Mouse (Mus musculus): Measurements from ENCODE around the gene Rbm43. TPM values are rescaled to one million over a fixed set of nuclear protein-coding genes. Genes with fewer than 3 reads are reported as not detected.

Rbm43 gene
- polyA plus RNA-seq, 1 experiment from 2014 or later, result 7.0 TPM

DNA sequence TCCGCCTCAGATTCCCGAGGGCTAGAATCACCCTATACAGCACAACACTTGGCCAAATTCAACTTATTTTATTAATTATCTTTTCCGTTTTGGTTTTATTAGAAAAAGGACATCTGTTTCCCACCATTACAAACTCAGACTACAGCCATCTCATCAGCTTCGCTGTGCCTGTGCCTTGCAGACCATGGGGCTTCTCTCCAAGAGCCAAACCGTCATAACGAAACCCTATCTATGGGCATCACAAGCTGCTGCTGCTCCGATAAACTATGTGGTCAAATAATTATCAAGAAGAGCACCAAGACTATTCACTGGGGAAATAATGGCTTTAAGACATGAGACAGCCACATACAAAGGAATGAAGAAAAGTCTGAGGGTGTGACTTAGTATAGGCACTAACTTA, 6.9 kb upstream of the Rbm43 start:
- Histone ChIP-seq H3K27ac (no peak overlapping the region), H3K9me3 (peaks cover 3% of the 10 kb centered on the region; the same call in 1 of the 2 replicates), H3K27me3 (ENCODE audit: poor library complexity, severe bottlenecking) (no peaks in the 10 kb centered on the region), H3K4me3 (no peak overlapping the region), H3K36me3 (replicated peaks) (no peaks in the 10 kb centered on the region), H3K4me1 (no peaks in the 10 kb centered on the region)
- 93% methylated on average over 7 of the region's 7 CpGs for WGBS
- DNase-seq (ENCODE audit: extremely low spot score, low spot score), result no peak

DNA sequence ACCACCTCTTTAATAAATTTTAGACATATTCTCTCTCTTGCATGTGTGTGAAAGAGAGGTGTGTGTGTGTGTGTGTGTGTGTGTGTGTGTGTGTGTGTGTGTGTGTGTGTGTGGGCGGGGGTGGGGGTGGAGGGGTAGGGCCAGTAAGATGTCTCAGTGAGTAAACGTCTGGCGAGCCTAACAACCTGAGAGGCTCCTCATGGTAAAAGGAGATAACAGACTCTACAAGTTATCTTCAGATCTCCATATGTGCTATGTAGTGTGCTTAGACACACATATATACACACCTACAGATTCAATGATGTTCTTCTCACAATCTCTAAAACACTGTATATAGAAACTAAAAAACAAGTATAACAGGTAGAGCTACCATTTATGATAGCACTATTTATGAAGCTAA, 3.8 kb upstream of the Rbm43 start:
- 73% methylated on average over 3 of the region's 3 CpGs for WGBS
- Histone ChIP-seq H3K9me3 (no peaks in the 10 kb centered on the region), H3K27ac (no peak overlapping the region), H3K27me3 (ENCODE audit: poor library complexity, severe bottlenecking) (peaks cover 18% of the 10 kb centered on the region), H3K4me3 (no peak overlapping the region), H3K36me3 (replicated peaks) (no peaks in the 10 kb centered on the region), H3K4me1 (peaks cover 11% of the 10 kb centered on the region)
- no peak for DNase-seq (ENCODE audit: extremely low spot score, low spot score)

DNA sequence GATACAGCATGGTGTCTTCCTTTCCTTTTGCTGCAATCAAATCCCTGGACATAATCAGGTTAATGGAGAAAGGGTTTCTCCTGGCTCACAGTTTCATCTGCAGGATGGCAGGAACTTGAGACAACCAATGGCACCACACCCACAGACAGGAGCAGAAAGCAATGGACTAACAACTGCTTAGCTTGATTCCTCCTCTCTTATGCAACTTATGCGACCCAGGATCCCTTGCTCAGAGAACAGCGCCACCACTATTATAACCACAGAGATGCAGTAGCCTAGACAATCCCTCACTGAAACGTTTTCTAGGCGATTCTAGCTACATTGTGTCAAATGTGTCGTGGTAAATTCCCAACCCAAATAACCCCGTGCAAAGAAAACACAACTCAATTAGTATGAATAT, 2.0 kb upstream of the Rbm43 start:
- H3K4me1 ChIP-seq, result peaks cover 11% of the 10 kb centered on the region
- no peak overlapping the region for H3K27ac ChIP-seq
- H3K27me3 ChIP-seq (ENCODE audit: poor library complexity, severe bottlenecking), result peaks cover 18% of the 10 kb centered on the region
- no peak overlapping the region for H3K4me3 ChIP-seq
- 75% methylated on average over 6 of the region's 6 CpGs for WGBS
- no peaks in the 10 kb centered on the region for H3K9me3 ChIP-seq
- no peaks in the 10 kb centered on the region for H3K36me3 ChIP-seq (replicated peaks)
- DNase-seq (ENCODE audit: extremely low spot score, low spot score), result no peak

DNA sequence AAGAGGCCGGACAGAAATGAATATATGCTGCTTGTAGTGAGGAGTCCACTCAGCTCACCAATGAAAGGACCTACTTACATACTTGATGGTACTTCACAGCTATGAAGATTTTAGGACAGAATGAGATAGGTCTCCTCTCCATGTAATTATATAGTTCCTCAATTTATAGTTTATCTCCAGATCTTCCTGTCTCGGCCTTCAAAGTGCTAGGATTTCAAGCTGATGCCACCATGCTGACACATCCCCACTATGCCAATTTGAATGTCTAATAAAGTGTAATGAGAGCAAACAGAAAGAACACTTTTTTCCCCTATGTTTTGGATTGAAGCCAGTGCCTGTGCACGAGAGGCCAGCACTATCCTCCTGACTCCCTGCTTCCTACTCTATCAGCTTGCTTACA, 1.6 kb upstream of the Rbm43 start:
- Histone ChIP-seq H3K36me3 (replicated peaks) (no peaks in the 10 kb centered on the region), H3K27me3 (ENCODE audit: poor library complexity, severe bottlenecking) (peaks cover 18% of the 10 kb centered on the region), H3K9me3 (no peaks in the 10 kb centered on the region), H3K4me3 (no peak overlapping the region), H3K27ac (no peak overlapping the region), H3K4me1 (peaks cover 11% of the 10 kb centered on the region)
- WGBS, result 93% methylated on average over 3 of the region's 3 CpGs
- no peak for DNase-seq (ENCODE audit: extremely low spot score, low spot score)

DNA sequence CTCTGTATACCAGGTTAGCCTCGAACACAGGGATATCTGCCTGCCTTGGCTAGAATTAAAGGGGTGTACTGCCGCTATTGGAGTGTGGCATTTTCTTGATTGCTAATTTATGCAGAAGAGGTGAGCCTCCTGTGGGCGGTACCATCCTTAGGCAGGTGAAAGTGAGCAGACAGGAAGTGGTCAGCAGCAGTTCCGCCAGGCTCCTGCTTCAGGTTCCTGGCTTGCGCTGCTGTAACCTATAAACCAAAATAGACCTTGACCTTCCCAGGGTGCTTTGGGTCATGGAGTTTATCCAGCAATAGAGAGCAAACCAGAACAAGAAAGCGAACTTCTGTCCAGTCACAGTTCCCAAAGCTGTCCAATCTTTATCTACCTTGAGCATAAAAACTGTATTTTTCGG, 958 bp upstream of the Rbm43 start:
- WGBS, result 94% methylated on average over 7 of the region's 7 CpGs
- Histone ChIP-seq H3K27me3 (ENCODE audit: poor library complexity, severe bottlenecking) (peaks cover 18% of the 10 kb centered on the region), H3K36me3 (replicated peaks) (no peaks in the 10 kb centered on the region), H3K4me1 (peaks cover 11% of the 10 kb centered on the region), H3K4me3 (no peak overlapping the region), H3K9me3 (no peaks in the 10 kb centered on the region), H3K27ac (no peak overlapping the region)
- DNase-seq (ENCODE audit: extremely low spot score, low spot score), result no peak

DNA sequence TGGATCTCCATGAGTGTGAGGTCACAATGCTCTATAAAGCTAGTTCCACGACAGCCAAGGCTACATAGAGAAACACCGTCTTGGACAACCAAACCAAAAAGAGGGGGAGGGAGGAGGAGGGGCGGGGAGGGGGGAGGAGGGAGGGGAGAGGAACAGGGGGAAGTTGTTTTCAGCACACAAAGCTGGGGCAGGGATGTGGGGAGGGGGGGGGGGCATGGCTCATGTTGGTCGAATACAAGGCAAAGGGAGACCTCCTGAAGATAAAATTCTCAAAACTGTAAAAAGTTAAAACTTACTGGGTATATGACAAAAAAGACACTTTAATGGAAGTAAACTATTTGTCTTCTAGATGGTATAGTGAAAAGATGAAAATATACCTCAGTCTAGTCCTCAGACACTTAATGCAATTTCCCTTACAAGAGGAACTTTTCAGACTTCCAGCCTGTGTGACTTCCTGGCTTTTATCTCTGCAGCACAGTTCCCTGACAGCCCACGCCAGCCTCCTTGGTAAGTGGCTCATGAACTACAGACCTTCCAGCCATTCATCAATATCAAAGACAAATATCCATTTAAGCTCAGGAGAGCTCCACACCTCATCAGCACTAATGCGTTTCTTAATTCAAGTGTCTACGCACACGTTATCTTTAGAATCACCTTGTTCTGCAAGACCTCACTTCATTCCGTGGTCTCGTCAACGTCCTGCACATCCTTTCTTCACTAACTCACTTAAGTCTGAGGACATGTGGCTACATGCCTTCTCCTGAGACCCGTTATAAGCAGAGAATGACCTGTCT, 1.4 kb downstream of the Rbm43 start:
- DNase-seq (ENCODE audit: extremely low spot score, low spot score), result no peak
- Histone ChIP-seq H3K27me3 (ENCODE audit: poor library complexity, severe bottlenecking) (peaks cover 18% of the 10 kb centered on the region), H3K4me1 (peaks cover 11% of the 10 kb centered on the region), H3K9me3 (no peaks in the 10 kb centered on the region), H3K36me3 (replicated peaks) (peaks cover 7% of the 10 kb centered on the region), H3K4me3 (no peak overlapping the region), H3K27ac (no peak overlapping the region)
- WGBS, result 76% methylated on average over 12 of the region's 12 CpGs

DNA sequence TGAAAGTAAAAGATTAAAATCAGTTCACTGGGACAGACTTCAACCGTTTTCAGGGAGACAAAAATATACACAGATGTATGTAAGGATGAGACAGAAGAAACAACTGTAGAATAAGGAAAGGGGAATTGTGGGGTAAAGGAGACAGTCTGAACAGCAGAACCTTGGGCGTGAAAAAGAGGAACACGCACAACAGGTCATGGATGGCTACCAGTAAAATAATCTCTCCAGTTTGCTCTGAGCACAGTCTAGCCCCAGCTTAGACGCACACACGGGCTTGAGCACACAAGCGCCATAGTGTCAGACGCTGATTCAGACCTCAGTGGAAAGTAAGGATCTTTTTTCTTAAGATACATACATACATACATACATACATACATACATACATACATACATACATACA, 3.7 kb downstream of the Rbm43 start:
- Histone ChIP-seq H3K4me3 (no peak overlapping the region), H3K4me1 (peaks cover 11% of the 10 kb centered on the region), H3K36me3 (replicated peaks) (peaks cover 7% of the 10 kb centered on the region), H3K27ac (no peak overlapping the region), H3K9me3 (no peaks in the 10 kb centered on the region), H3K27me3 (ENCODE audit: poor library complexity, severe bottlenecking) (peaks cover 13% of the 10 kb centered on the region)
- WGBS, result over 99% methylated on average over 7 of the region's 7 CpGs
- DNase-seq (ENCODE audit: extremely low spot score, low spot score), result no peak

DNA sequence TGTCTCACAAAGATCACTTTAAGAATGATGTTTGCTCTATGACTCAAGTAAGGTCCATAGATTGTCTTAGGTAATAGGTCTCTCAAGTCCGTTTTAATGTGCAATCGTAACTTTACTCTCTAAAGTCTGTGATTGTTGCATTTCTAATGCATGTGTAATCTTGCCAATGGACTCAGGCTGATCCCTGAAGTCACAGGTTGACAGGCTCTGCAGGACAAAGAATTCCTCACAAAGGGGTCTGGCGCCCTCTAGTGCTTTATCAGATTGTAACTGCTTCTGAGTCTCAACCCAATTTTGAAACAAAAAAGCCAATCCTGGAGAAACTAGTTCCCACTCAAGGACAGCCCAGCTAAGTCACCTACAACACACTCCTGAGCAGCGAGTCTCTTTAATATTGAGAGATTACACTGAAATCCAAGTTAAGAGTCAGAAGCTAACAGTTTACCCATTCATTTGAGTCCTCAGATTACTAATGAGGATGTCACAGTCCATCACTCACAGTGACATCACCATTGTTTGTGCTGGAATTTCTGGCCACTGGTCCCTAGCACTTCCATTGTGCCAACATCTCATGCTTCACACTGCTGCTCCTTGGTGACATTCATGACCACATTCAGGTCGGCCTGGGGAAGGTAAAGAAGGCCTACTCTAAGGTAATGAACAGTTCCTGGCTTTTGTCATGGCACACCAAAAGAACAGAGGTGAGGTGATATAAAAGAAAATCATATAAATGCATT, 19.9 kb downstream of the Rbm43 start:
- no peak overlapping the region for H3K27ac ChIP-seq
- WGBS, result 19% methylated on average over 5 of the region's 5 CpGs
- H3K36me3 ChIP-seq (replicated peaks), result no peaks in the 10 kb centered on the region
- peak; percentile 67 for DNase-seq (ENCODE audit: extremely low spot score, low spot score)
- H3K4me1 ChIP-seq, result no peaks in the 10 kb centered on the region
- no peak overlapping the region for H3K4me3 ChIP-seq
- H3K9me3 ChIP-seq, result no peaks in the 10 kb centered on the region; the same call in 1 of the 2 replicates
- no peaks in the 10 kb centered on the region for H3K27me3 ChIP-seq (ENCODE audit: poor library complexity, severe bottlenecking)

DNA sequence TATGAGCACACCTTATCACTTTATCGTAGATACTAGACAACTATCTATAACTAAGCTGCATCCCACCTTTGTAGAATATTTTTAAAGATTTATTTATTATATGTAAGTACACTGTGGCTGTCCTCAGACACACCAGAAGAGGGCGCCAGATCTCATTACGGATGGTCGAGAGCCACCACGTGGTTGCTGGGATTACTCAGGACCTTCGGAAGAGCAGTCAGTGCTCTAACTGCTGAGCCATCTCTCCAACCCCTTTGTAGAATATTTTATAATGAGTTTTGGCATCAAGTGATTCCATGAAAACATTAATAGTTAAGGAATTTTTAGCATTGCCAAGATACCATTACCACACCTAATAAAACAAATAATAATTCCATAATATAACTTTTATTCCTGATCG, 20.4 kb downstream of the Rbm43 start:
- Histone ChIP-seq H3K27me3 (ENCODE audit: poor library complexity, severe bottlenecking) (no peaks in the 10 kb centered on the region), H3K4me1 (no peaks in the 10 kb centered on the region), H3K4me3 (no peak overlapping the region), H3K9me3 (no peaks in the 10 kb centered on the region), H3K27ac (no peak overlapping the region), H3K36me3 (replicated peaks) (no peaks in the 10 kb centered on the region)
- no peak for DNase-seq (ENCODE audit: extremely low spot score, low spot score)
- 62% methylated on average over 7 of the region's 7 CpGs for WGBS

DNA sequence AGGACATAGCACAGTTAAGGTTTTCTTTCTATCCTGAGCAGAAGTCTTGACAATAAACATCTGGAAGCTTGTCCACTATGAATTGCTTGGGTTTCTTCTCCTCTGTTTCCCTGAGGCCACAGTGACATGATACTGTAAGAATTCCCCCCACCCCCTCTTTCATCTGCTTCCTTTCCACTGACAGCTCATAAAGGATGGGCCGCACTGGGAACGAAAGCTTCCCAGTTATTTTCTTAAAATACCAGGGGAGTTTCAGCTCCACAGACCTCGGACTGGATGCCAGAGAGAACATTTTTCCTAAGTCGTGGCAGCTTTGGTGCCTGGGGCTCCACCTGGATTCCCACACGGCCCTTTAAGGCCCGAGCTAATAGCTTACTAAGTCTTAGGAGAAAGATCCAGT, 22.2 kb downstream of the Rbm43 start:
- 66% methylated on average over 6 of the region's 6 CpGs for WGBS
- Histone ChIP-seq H3K4me1 (no peaks in the 10 kb centered on the region), H3K36me3 (replicated peaks) (no peaks in the 10 kb centered on the region), H3K27ac (no peak overlapping the region), H3K27me3 (ENCODE audit: poor library complexity, severe bottlenecking) (no peaks in the 10 kb centered on the region), H3K9me3 (no peaks in the 10 kb centered on the region), H3K4me3 (no peak overlapping the region)
- DNase-seq (ENCODE audit: extremely low spot score, low spot score), result no peak

DNA sequence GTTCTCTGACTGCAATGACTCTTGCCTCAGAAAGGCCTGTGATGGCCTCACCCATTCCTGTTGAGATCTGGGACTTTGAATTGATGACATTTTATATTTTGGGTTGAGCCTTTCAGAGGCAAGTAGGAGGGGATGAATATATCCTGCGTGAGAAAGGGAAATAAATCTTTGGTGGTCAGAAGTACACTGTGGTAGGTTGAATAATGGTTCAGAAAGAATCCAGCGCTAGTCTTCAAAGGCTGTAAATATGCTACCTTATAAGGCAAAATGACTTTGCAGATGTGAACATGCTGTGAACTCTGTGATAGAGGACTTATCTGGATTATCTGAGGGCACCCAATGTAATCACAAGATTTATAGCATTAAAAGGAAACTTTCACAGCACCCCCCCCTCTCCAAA, 23.1 kb downstream of the Rbm43 start:
- Histone ChIP-seq H3K36me3 (replicated peaks) (no peaks in the 10 kb centered on the region), H3K9me3 (no peaks in the 10 kb centered on the region), H3K4me1 (peaks cover 5% of the 10 kb centered on the region), H3K27me3 (ENCODE audit: poor library complexity, severe bottlenecking) (no peaks in the 10 kb centered on the region), H3K27ac (no peak overlapping the region), H3K4me3 (no peak overlapping the region)
- 88% methylated on average over 2 of the region's 2 CpGs for WGBS
- DNase-seq (ENCODE audit: extremely low spot score, low spot score), result no peak

DNA sequence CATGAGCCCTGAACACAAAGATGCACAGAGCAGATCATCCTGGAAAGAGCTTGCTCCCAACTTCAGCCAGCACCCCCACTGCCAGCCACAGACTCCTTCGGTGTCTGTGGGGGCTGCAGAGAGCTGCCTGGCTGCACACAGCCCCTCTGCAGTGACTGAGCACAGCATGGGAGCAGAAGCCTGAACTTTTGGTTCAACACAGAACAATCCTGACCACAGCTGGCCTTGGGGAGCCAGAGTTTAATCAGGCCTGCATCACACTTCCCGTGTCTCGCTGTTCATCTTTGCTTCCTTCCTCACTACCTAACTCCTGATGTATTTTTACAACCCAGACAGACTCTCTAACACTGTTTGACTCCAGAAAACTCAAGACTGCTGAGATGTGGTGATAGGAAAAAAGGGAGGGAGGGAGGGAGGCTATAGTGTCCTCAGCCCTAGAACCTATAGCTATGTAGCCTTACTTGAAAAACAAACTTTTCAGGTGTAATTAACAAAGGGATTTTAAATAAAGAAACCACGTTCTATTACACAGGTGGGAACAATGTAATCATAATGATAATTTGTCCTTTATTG, 27.3 kb downstream of the Rbm43 start:
- Histone ChIP-seq H3K4me3 (no peak overlapping the region), H3K9me3 (no peaks in the 10 kb centered on the region), H3K27ac (peak overlapping the region; percentile 53; the same call in 1 of the 2 replicates), H3K27me3 (ENCODE audit: poor library complexity, severe bottlenecking) (no peaks in the 10 kb centered on the region), H3K4me1 (peaks cover 5% of the 10 kb centered on the region), H3K36me3 (replicated peaks) (no peaks in the 10 kb centered on the region)
- DNase-seq (ENCODE audit: extremely low spot score, low spot score), result no peak
- WGBS, result 53% methylated on average over 4 of the region's 4 CpGs

DNA sequence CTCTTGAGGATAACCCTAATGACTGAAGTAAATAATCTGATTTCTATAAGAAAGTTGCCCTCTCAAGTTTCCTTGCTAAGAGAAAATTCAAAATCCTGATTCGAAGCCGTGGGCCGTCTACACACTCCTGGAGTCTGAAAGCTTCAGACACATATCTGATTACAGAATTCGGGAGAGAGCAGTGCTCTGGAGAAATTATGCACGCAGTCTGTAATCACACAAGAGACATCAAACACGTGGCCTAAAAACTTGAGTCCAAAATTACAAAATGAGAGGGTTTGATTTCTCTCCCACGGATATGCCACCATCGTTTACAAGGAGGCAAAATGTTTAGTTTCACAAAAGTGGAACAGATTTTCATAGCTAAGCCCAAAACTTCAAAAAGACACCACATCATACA, 29.3 kb downstream of the Rbm43 start:
- no peak for DNase-seq (ENCODE audit: extremely low spot score, low spot score)
- Histone ChIP-seq H3K4me3 (no peak overlapping the region), H3K4me1 (peaks cover 12% of the 10 kb centered on the region), H3K9me3 (no peaks in the 10 kb centered on the region), H3K36me3 (replicated peaks) (no peaks in the 10 kb centered on the region), H3K27me3 (ENCODE audit: poor library complexity, severe bottlenecking) (no peaks in the 10 kb centered on the region), H3K27ac (no peak overlapping the region)
- 89% methylated on average over 8 of the region's 8 CpGs for WGBS

Measured in forebrain, embryonic 10.5 days (tissue).